In the genomic region with DNA sequence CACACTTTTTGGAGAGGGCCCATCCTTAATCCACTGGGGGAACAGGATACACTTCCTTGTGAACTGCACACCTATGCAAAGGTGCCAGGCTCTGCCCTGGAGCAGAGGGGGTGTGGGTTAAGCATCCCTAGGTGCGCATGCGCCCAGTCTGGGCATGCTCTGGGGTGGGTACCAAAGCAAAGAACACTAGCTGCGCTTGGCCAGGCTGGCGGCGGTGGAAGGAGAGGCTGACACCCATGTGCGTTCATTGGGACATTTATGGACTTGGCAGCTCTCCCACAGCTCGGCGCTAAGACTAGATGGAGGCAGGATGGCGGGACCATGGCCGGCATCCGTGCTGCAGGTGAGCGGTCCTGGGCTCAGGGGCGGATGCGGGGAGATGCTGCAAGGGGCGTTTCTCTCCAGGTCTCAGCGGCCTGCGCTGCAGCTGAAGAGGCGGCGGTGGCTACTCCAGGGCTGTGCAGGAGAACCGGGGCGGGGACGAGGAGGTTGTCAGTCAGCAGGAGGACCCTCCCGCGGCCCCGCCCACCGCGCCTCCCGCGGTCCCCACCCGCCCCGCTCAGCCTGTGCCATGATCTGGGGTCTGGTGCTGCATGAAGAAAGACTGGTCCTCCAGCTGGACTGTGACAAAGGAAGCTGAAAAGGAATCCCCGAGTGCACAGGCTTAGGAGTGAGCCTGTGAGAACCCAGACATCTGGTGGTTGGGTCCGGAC, we compare ENCODE assay signal across 8 mouse cellular contexts. TPM values are rescaled to one million over a fixed set of nuclear protein-coding genes. Genes with fewer than 3 reads are reported as not detected.
DNase-seq lines count a peak whose midpoint lies in the region; ATAC-seq lines count a peak whose summit lies in the region.

Gene Gm19345, plus strand, starts transcription at position 146 of the 713 bp plus-strand sequence.

- ATAC-seq in intestine, embryonic 15.5 days = peak; percentile 72
- peak; percentile 91 for ATAC-seq in midbrain, embryonic 15.5 days (replicated peaks)

- H3K9me3 ChIP-seq in intestine, embryonic 15.5 days = no peaks in the 10 kb centered on the region
- no peaks in the 10 kb centered on the region for H3K9me3 ChIP-seq in midbrain, embryonic 15.5 days

- WGBS in intestine, embryonic 15.5 days = 3% methylated on average over 33 of the region's 33 CpGs
- WGBS in midbrain, embryonic 15.5 days = 4% methylated on average over 31 of the region's 33 CpGs

- peak; percentile 17 to 43 for DNase-seq in cerebellum, postnatal 10 days
- DNase-seq in cerebellum, adult 9-10 months = no peak
- peak; percentile 20 for DNase-seq in lung, postnatal 36 days
- DNase-seq in lung, postnatal 10 days = no peak
- DNase-seq in urinary bladder, postnatal 4 days (ENCODE audit: low spot score in 2 of 2) = no peak
- DNase-seq in gastrocnemius, postnatal 10 days = no peak

- H3K27ac ChIP-seq in intestine, embryonic 15.5 days = no peak within 1 kb of the TSS
- peak within 1 kb of the TSS; percentile 58 for H3K27ac ChIP-seq in midbrain, embryonic 15.5 days

- H3K4me3 ChIP-seq in intestine, embryonic 15.5 days (replicated peaks) = peak within 1 kb of the TSS; percentile 25
- H3K4me3 ChIP-seq in midbrain, embryonic 15.5 days = peak within 1 kb of the TSS; percentile 40

- peak within 1 kb of the TSS; percentile 30; the same call in 1 of the 2 replicates for H3K9ac ChIP-seq in intestine, embryonic 15.5 days
- peak within 1 kb of the TSS; percentile 42 for H3K9ac ChIP-seq in midbrain, embryonic 15.5 days

- H3K27me3 ChIP-seq in intestine, embryonic 15.5 days (replicated peaks) = peaks cover 13% of the 10 kb centered on the region; the same call in 1 of the 2 replicates
- peaks cover 7% of the 10 kb centered on the region for H3K27me3 ChIP-seq in midbrain, embryonic 15.5 days (replicated peaks)

- peaks cover 12% of the 10 kb centered on the region for H3K4me1 ChIP-seq in intestine, embryonic 15.5 days (replicated peaks)
- H3K4me1 ChIP-seq in midbrain, embryonic 15.5 days = no peaks in the 10 kb centered on the region

- H3K36me3 ChIP-seq in intestine, embryonic 15.5 days = no peaks in the 10 kb centered on the region
- no peaks in the 10 kb centered on the region for H3K36me3 ChIP-seq in midbrain, embryonic 15.5 days (replicated peaks)

- peak within 1 kb of the TSS; percentile 45 for H3K4me2 ChIP-seq in intestine, embryonic 15.5 days (replicated peaks)
- H3K4me2 ChIP-seq in midbrain, embryonic 15.5 days = peak within 1 kb of the TSS; percentile 49

RNA-seq across cellular contexts. Expression of gene Gm19345, which starts in this region (rescaled TPM):
- 0.14 and 0.16 TPM in 2 replicates for polyA plus RNA-seq in intestine, embryonic 15.5 days (2015; fragmentation: Nextera tagmentation; extraction: Ambion mirVana)
- polyA plus RNA-seq in midbrain, embryonic 15.5 days (2015; fragmentation: Nextera tagmentation; extraction: Ambion mirVana) = 15.2 and 15.4 TPM in 2 replicates
- not detected for total RNA-seq in gastrocnemius, postnatal 10 days (2021)

Comparison
In these comparisons a context has a peak if more than half of its experiments do, and no peak if none do; other contexts are left out.
1. RNA of gene Gm19345 (polyA plus RNA-seq): 15.2 to 15.4 TPM in midbrain, embryonic 15.5 days; 0.14 to 0.16 TPM in intestine, embryonic 15.5 days; every median in the first group is over 10 times any median in the second.
2. DNase-seq: peak in cerebellum, postnatal 10 days (2 of 2) and lung, postnatal 36 days (single experiment); none in cerebellum, adult 9-10 months (single experiment), lung, postnatal 10 days (single experiment), urinary bladder, postnatal 4 days (0 of 2) and gastrocnemius, postnatal 10 days (single experiment).
3. Peak in ATAC-seq, H3K4me3 ChIP-seq, H3K9ac ChIP-seq and H3K4me2 ChIP-seq in intestine, embryonic 15.5 days; RNA of the gene not detected or under 1 TPM.